Mouse (Mus musculus) kidney, embryonic 14.5 days (tissue): ENCODE data around the gene Irgm2. TPM values are rescaled to one million over a fixed set of nuclear protein-coding genes. Genes with fewer than 3 reads are reported as not detected.
A peak's percentile ranks its signal among the peaks of the same experiment; 100 is the strongest.
"Not testable (repeated sequence)": the region's sequence is repeated elsewhere in the genome, so short reads cannot be mapped to it uniquely, and the experiment has no call there.

Experiments used
- ATAC-seq: fragments of 200-750 bp; cut with Nextera tagmentation; 2 replicates; pipeline ENCODE4 v1.8.0; 2017; ENCODE audit warnings: moderate number of reproducible peaks, mild to moderate bottlenecking, moderate TSS enrichment, moderate library complexity; ENCODE audit not compliant: low FRiP score, low TSS enrichment
- H3K27ac ChIP-seq: fragments of 300-500 bp; sonication (generic); 2 replicates; pipeline ENCODE4 v1.5.1; 2014; ENCODE audit warnings: low read depth, mild to moderate bottlenecking, low read length, moderate library complexity, mixed read lengths
- H3K27me3 ChIP-seq: fragments of 300-500 bp; sonication (generic); 2 replicates; pipeline ENCODE4 v1.6.1; 2014; ENCODE audit warnings: mild to moderate bottlenecking, low read length; ENCODE audit not compliant: control insufficient read depth, insufficient read depth
- H3K36me3 ChIP-seq: fragments of 300-500 bp; sonication (generic); 2 replicates; pipeline ENCODE4 v1.6.1; 2014; ENCODE audit warnings: low read length, mixed read lengths; ENCODE audit not compliant: control insufficient read depth, insufficient read depth
- H3K4me1 ChIP-seq: fragments of 300-500 bp; sonication (generic); 2 replicates; pipeline ENCODE4 v1.6.1; 2014; ENCODE audit warnings: low read length, mixed read lengths; ENCODE audit not compliant: control insufficient read depth, insufficient read depth
- H3K4me2 ChIP-seq: fragments of 300-500 bp; sonication (generic); replicated peaks from 2 replicates; pipeline ENCODE4 v1.6.1; 2014; ENCODE audit warnings: low read depth, mild to moderate bottlenecking, low read length
- H3K4me3 ChIP-seq: fragments of 300-500 bp; sonication (generic); 2 replicates; pipeline ENCODE4 v1.5.1; 2014; ENCODE audit warnings: mild to moderate bottlenecking, low read length
- H3K9ac ChIP-seq: fragments of 300-500 bp; sonication (generic); 2 replicates; pipeline ENCODE4 v1.6.1; 2014; ENCODE audit warnings: low read depth, mild to moderate bottlenecking, low read length, moderate library complexity
- H3K9me3 ChIP-seq: fragments of 300-500 bp; sonication (generic); 2 replicates; pipeline ENCODE4 v1.6.1; 2016; ENCODE audit warnings: low read length; ENCODE audit not compliant: control insufficient read depth
- WGBS: fragments of 180-500 bp; shearing (Covaris S2); extraction: QIAGEN DNeasy Blood & Tissue Kit; methylation state at CpG from one replicate; pipeline ENCODE4 v1.1.7; 2014; 5-methylcytosine and 5-hydroxymethylcytosine counted together
- polyA plus RNA-seq: library from polyadenylated mRNA; unstranded; fragments of >200 nt; fragmentation: Nextera tagmentation; extraction: Ambion mirVana; gene quantifications from 2 replicates; pipeline ENCODE4 v1.2.1, GENCODE M21; 2014

Gene Irgm2
- polyA plus RNA-seq, 1 experiment from 2014 or later: 1.9 TPM

GRCm38 (mm10) chr11:58201052-58201451 lies 1.6 kb downstream of the Irgm2 start:
- Histone ChIP-seq H3K4me2 (no peak overlapping the region), H3K27ac (no peak overlapping the region), H3K4me1 (no peaks in the 10 kb centered on the region), H3K27me3 (no peaks in the 10 kb centered on the region), H3K9me3 (no peaks in the 10 kb centered on the region), H3K4me3 (no peak overlapping the region), H3K9ac (no peak overlapping the region), H3K36me3 (no peaks in the 10 kb centered on the region)
- no peak for ATAC-seq
- 91% methylated on average over 12 of the region's 12 CpGs for WGBS

- H3K4me2 ChIP-seq: no peak overlapping the region
- no peak for ATAC-seq
- H3K4me3 ChIP-seq: no peak overlapping the region
- H3K27me3 ChIP-seq: no peaks in the 10 kb centered on the region
- 85% methylated on average over 1 of the region's 1 CpGs for WGBS
- H3K4me1 ChIP-seq: no peaks in the 10 kb centered on the region
- H3K36me3 ChIP-seq: no peaks in the 10 kb centered on the region
- no peak overlapping the region for H3K9ac ChIP-seq
- H3K27ac ChIP-seq: no peak overlapping the region
- H3K9me3 ChIP-seq: no peaks in the 10 kb centered on the region
Observed at GRCm38 (mm10) chr11:58210321-58210886, 11.0 kb downstream of the Irgm2 start.

- no peak for ATAC-seq
- Histone ChIP-seq H3K9ac (0 out of 2 replicates have a peak overlapping the region, but pooled peaks have one; percentile 12), H3K9me3 (no peaks in the 10 kb centered on the region), H3K4me1 (no peaks in the 10 kb centered on the region), H3K4me2 (no peak overlapping the region), H3K27me3 (no peaks in the 10 kb centered on the region), H3K36me3 (no peaks in the 10 kb centered on the region), H3K4me3 (no peak overlapping the region), H3K27ac (no peak overlapping the region)
- WGBS: 24% methylated on average over 9 of the region's 9 CpGs
Observed at GRCm38 (mm10) chr11:58211062-58211681, 11.8 kb downstream of the Irgm2 start.

GRCm38 (mm10) chr11:58211682-58212067 lies 12.3 kb downstream of the Irgm2 start:
- Histone ChIP-seq H3K9ac (0 out of 2 replicates have a peak overlapping the region, but pooled peaks have one; percentile 12), H3K4me3 (no peak overlapping the region), H3K4me2 (no peak overlapping the region), H3K27ac (no peak overlapping the region), H3K27me3 (no peaks in the 10 kb centered on the region), H3K4me1 (no peaks in the 10 kb centered on the region), H3K9me3 (no peaks in the 10 kb centered on the region), H3K36me3 (no peaks in the 10 kb centered on the region)
- ATAC-seq: no peak
- whole genome bisulfite sequencing: 19% methylated on average over 2 of the region's 2 CpGs

GRCm38 (mm10) chr11:58213673-58214342 lies 14.4 kb downstream of the Irgm2 start:
- Histone ChIP-seq H3K4me2 (no peak overlapping the region), H3K27ac (no peak overlapping the region), H3K4me1 (no peaks in the 10 kb centered on the region), H3K9me3 (no peaks in the 10 kb centered on the region), H3K4me3 (no peak overlapping the region), H3K9ac (no peak overlapping the region), H3K27me3 (no peaks in the 10 kb centered on the region), H3K36me3 (no peaks in the 10 kb centered on the region)
- ATAC-seq: no peak
- WGBS: 82% methylated on average over 7 of the region's 7 CpGs

GRCm38 (mm10) chr11:58214391-58215048 lies 15.1 kb downstream of the Irgm2 start:
- H3K9ac ChIP-seq: 0 out of 2 replicates have a peak overlapping the region, but pooled peaks have one; percentile 19
- H3K4me2 ChIP-seq: peak overlapping the region; percentile 41
- H3K36me3 ChIP-seq: no peaks in the 10 kb centered on the region
- H3K4me1 ChIP-seq: no peaks in the 10 kb centered on the region
- peak; percentile 84 for ATAC-seq
- no peaks in the 10 kb centered on the region for H3K9me3 ChIP-seq
- peak overlapping the region; percentile 38 for H3K4me3 ChIP-seq
- H3K27ac ChIP-seq: no peak overlapping the region
- 31% methylated on average over 17 of the region's 17 CpGs for WGBS
- H3K27me3 ChIP-seq: no peaks in the 10 kb centered on the region

GRCm38 (mm10) chr11:58215049-58215430 lies 15.6 kb downstream of the Irgm2 start:
- peak; percentile 33; the same call in 1 of the 2 replicates for ATAC-seq
- H3K4me3 ChIP-seq: peak overlapping the region; percentile 38; the same call in 1 of the 2 replicates

GRCm38 (mm10) chr11:58215814-58216213 lies 16.4 kb downstream of the Irgm2 start:
- ATAC-seq: no peak
- Histone ChIP-seq H3K27ac (no peak overlapping the region), H3K4me2 (no peak overlapping the region), H3K36me3 (no peaks in the 10 kb centered on the region), H3K9ac (no peak overlapping the region), H3K4me1 (no peaks in the 10 kb centered on the region), H3K27me3 (no peaks in the 10 kb centered on the region), H3K9me3 (no peaks in the 10 kb centered on the region), H3K4me3 (no peak overlapping the region)
- WGBS: 93% methylated on average over 5 of the region's 5 CpGs

More at GRCm38 (mm10) chr11:58215049-58215430, 15.6 kb downstream of the Irgm2 start:
- 24% methylated on average over 2 of the region's 3 CpGs for WGBS
- H3K9me3 ChIP-seq, H3K36me3 ChIP-seq, H3K27me3 ChIP-seq, H3K4me1 ChIP-seq, H3K27ac ChIP-seq: not testable (repeated sequence)
- Histone ChIP-seq H3K4me2 (peak overlapping the region; percentile 41), H3K9ac (0 out of 2 replicates have a peak overlapping the region, but pooled peaks have one; percentile 19)
